Mouse (Mus musculus) frontal cortex, adult (tissue): ENCODE measurements at regions not wholly inside any gene's neighbourhood (a gene's known extent, or its start where the extent isn't known, plus 50 kb on each side); places are given as distances from the start of the nearest gene placed in this dataset.

Experiments
- ATAC-seq: cut with Nextera tagmentation; 2 replicates; pipeline ENCODE4 v1.9.2; 2017; ENCODE audit warnings: mild to moderate bottlenecking, moderate library complexity, mixed read lengths; ENCODE audit not compliant: low TSS enrichment

GRCm38 (mm10) chr13:107492448-107492847 is 470.5 kb upstream of the Kif2a start:
- ATAC-seq = no peak

DNA sequence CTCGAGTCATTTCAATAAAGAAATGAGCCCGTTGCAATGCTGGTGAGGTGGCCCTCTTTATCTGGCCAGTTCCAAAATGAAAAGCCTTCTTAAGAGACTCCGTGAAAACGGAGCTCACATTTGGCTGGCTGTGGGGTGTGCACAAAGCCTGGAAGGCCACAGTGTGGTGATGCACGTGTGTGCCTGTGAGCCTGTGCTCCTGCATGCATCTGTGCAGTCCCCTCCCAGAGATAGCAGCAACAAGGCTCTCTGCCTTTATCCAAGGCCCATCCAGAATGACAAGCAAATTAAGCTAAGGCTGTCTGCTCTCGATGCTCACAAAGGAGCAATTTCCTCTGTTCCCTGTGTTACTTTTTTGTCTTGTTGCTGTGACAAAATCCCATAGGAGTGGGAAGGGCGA is 469.5 kb upstream of the Kif2a start:
- ATAC-seq = no peak

DNA sequence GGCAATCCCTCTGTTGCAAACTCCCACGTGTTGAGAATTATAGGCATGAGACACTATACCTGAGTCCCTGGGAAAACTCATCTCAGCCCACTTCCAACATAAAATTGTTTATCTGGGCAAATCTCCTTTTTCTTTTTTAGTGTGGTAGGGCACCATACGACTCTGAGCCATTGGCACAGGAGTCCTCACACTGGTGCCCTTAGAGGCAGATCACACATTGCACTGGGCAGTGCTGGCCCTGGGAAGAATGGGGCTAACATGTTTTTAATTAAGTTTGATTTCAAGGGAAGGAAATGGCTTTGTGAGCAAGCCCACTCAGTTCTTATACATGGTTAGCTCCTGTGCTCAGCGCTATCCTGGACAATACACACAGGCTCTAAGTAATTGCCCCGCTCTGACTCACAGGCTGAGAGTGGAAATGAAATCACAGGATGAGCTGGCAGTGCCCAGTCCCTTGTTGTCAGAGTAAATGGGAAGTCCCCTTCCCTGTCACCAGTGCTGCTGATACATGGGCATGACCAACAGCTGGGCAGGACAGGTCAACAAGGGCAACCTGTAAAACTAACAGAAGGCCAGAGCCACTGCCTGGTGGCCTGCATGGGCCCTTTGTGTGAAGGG is 463.6 kb upstream of the Kif2a start:
- no peak for ATAC-seq

DNA sequence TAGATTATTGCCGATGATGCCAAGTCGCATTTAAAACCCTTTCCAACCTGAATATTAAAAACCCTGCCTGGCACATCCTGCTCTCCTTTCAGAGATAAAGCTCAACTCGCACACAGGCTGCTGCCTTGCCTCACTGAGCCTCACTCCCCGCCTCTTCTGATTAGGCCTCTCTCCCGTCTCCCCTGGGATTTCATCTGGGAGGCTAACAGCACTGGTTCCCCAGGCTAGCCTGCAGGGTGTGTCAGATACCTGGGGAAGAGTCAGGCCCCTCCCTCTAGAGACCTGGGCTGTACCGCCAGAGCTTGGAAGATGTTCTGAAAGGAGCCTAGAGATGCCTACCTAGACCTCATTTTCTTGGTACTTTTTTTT is 462.7 kb upstream of the Kif2a start:
- ATAC-seq = no peak

- ATAC-seq = 0 out of 2 replicates have a peak, but pooled peaks have one; percentile 15
Measured at GRCm38 (mm10) chr13:107483967-107484629, 462.2 kb upstream of the Kif2a start.

DNA sequence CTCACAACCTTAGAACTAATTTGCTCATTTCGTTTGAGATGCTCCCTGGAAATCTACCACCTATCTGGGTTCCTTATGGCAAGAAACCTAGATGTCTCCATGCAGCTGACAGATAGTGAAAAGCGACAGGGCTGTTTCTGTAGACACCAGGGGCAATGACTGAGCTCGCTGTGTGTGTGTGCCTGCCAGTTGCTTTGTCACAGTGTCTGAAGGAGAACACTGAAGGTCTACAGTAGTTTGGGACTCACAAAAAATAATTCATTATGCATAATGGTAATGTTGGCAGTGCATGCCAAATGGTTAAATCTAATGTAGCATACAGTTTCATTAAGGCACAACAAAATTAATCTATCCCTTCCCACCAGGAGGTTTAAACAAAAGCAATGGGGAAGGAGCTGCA is 453.2 kb upstream of the Kif2a start:
- no peak for ATAC-seq

DNA sequence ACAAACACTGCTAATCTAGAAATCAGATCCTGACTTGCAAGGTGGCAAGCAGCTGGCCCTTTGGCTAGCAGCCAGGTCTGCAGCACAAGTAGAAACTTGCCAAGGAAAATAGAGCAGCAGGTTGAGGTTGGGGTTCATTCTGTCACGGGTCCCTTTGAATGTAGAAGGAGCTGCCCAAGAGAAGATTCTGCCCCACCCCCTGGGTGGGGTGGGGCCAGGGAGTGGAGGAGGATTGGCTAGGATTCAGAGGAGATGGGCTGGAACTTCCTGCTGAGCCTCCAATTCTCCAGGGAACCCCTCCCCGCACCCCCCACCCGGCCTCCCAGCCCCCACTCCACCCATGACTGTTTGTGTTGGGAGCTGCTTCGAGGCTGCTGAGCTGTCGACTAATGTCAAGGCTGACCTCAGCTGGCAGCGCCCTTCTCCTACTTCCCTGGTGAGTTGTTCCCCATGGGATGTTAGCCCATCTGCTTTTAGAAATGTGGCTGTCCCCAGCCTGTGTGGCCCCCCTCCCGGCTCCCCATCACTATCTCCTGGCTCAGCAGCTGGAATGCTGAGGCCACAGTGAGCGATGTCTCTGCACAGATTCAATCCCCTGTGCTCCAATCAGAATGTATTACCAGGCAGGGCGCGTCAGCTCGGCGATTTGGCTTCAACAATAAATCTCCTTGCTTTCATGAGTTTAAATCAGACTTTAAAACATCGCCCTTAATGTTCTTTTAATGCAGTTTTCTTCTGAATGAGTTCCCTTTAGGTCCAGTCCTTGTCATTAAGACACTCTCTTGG is 447.8 kb upstream of the Kif2a start:
- ATAC-seq = peak; percentile 79

DNA sequence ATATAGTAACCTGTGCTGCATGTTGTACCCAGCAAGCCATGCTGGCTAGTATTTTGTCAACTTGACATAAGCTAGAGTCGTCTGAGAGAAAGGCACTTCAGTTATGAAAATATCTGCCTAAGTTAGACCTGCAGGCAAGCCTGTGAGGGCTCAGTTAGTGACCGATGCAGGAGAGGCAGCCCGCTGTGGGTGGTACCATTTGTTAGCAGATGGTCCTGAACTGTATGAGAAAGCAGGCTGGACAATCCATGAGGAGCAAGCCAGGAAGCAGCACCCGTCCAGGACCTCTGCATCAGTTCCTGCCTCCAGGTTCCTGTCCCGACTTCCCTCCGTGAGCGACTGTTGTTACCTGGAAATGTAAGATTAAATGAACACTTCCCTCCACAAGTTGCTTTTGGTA is 440.9 kb upstream of the Kif2a start:
- no peak for ATAC-seq

- peak; percentile 100 for ATAC-seq
Measured at GRCm38 (mm10) chr13:107461048-107461912, 439.4 kb upstream of the Kif2a start.

DNA sequence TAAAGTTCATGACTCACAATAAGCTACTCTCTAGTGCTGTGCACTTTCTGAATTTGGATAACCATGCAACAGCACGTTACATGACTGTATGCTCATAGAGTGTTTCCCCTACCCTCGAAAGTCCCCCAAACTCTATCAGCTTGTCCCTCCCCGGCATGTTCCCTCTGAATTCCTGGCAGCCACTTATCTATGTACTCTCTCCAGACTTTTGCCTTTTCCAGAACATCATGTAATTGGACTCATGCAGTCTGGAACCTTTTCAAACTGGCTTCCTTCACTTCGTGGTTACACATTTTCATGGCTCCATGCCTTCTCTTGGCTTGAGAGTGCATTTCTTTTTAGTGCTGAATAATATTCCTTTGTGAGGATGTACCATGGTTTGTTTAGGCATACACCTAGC is 436.8 kb upstream of the Kif2a start:
- no peak for ATAC-seq

DNA sequence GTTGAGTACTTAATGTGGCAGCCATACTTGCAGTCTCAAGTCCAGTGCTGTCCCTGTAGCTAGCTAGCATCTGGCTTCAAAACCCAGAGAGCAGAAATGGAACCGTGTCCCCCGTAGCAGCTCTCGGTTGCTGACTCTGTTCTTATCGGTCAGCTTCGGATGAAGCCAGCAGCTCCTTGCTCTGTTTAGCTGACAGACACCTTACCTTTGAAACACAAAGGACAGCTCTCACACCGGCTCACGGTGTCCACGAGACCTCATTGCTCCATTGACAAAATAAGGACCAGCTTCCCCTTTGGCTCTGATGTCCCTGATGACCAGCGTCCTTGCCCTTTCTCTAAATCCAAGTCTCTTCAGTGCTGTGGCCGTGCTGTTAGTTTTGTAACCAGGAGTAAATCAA is 435.3 kb upstream of the Kif2a start:
- ATAC-seq = no peak

DNA sequence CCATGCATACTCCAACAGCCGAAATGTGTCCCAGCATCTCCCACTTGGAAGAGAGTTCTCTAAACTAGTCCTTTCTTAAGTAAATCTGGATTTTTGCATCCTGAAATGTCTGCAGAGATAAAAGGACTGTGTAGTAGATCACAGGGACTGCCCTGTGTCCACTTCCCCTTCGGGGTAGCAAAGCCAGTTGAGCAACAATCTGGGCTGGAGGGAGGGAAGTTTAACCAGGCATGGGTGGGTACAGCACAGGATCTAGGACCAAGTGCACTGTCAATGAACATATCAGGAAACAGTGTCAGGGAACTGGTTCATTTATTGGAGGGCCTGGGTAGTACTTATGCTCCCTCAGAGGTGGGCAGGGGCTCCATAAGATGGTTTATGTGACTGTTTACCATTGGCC is 434.5 kb upstream of the Kif2a start:
- no peak for ATAC-seq

DNA sequence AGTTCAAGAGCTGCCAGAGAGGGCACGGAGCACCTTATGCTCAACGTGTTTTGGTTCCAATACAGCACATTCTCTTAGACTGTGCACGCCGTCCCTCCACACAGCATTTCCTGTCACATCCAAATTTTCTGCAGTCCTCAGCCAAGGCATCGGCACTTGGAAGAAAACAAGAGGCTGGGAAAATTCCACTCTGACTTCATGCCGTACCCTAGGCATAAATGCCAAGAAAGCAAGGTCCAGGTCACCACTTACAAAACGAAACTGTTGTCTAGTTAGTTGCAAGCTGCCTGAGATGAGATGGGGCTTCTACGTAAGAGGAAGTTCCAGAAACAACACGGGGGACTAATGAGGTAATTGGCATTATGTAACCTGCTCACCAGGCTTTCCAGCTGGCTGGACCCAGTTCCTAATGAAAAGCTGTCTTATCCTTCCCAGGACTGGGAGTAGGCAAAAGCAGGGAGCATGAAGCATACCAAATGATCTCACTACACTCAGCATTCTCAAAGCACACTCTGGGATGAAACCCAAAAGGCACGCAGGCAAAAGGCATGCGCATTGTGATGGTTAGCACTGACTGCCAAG is 427.8 kb upstream of the Kif2a start:
- peak; percentile 88 for ATAC-seq

DNA sequence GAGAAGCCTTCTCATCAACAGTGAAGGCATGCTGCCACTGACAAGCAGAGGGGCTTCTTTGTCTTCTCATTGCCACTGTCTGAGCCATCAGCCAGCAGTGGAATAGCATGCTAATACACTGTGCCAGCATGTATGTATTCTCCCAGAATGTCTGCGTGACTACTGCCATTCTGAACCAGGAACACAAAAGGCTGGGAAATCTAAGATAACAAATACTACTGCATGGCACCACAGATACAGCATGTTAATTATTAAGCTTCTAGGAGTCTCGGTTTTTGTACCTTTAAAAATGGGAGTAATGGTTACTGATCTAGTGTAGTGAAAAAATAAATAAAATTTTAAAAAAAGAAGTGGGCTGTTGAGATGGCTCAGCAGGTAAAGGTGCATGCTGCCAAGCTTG is 425.9 kb upstream of the Kif2a start:
- no peak for ATAC-seq

DNA sequence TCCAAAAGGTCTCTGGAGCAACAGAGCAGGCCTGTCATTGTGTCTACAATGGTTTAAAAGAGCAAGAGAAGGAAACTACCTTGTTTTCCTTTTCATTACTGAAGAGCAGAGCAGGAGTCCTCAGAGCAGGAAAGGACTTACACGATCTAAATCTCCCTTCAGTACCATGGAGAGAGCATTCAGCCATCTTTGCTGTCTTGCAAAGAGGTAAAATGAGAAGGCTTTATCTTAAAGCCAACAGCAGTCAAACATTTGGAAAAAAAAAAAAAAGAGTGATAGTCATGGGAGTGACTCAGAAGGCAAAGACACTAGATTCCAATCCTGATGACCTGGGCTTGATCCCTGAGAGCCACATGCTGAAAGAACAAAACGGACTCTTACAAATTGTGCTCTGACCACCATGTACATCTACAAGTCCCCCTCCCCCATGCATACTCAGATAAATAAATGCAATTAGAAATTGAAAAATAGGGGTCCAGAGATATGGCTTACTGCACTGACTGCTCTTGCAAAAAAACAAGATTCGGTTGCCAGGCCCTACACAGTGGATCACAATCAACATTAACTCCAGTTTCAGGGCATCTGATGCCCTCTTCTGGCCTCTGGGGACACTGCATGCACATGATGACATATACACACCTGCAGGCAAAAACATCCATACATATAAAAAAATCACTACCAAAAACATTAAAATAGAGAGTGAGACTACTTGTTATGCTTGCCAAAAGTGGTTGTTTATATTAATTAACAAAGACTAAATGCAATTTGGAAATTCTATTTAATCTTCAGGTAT is 397.6 kb upstream of the Kif2a start:
- ATAC-seq = no peak

- no peak for ATAC-seq
Measured at GRCm38 (mm10) chr13:107410267-107410666, 388.3 kb upstream of the Kif2a start.

DNA sequence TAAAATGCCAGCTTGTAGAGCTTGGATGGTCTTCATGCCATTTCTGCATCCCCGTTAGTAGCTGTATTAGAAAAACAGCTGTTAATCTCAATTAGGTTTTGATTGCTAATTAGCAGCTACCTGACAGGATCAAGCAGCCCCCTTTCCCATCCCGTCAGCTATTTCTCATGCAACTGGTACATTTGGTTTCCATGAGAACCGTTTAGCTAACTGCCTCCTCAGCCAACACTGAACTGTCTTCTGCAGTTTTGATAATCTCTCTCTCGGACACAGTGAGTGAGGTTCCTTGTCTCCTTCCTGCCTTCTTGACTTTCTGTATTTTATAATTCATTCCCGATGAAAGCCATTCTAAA is 385.7 kb upstream of the Kif2a start:
- peak; percentile 69 for ATAC-seq

GRCm38 (mm10) chr13:107406977-107407673 is 385.2 kb upstream of the Kif2a start:
- peak; percentile 94 for ATAC-seq

DNA sequence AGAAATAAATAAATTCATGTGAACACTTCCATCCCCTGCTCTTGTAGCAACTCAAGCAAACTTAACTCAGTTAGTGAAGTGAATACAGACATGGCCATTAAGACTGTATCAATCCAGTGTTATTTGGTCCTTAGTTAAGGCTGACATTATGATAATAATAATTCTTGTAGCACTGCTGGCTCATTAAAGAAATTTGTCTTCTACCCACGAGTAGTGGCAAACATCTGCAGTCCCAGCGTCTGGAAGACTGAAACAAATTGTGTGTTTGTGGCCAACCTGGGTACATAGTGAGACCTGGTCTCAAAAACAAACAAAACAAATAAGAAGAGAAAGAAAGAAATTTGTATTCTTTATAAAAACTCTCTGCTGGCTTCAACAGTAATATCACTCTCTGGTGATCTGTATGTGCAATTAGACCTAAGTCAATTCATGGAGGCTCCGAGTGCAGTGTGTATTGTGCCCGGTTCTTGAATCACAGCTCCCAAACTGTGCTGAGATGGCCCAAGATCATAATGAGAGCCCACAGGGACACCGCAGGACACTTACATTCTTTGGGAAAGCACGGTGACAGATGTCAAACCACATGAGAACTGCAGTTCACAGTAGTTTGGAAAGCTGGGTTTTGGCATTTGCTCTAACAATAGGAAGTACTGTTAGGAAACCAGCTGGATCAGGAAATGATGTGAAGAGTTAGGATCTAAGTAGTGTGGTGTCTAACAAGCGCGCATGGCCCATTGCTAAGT is 376.9 kb upstream of the Kif2a start:
- no peak for ATAC-seq

DNA sequence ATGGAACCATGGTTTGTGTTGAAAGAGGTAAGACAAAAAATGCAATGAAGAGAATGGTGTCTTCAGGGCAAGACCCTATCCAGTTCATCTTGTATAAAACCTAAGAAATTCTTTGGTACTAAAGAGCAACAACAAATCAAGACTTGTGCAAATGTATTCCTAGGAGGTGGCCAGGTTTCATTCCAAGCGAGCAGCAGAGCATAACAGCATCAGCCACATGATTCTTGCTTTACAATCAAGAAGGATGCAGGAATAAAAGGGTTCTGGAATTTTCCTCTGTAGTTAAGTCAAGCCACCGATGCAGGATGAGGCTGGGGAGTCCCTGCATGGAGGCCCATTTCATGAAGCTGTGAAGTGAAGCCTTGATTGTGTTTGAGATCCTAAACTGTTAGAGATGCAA is 374.1 kb upstream of the Kif2a start:
- ATAC-seq = no peak
